Mouse (Mus musculus) lung, postnatal 0 days (tissue): Measurements from ENCODE around the gene Tldc1. TPM values are rescaled to one million over a fixed set of nuclear protein-coding genes. Genes with fewer than 3 reads are reported as not detected.

ENCODE experiments used
- ATAC-seq: fragments of 200-750 bp; cut with Nextera tagmentation; 2 replicates; pipeline ENCODE4 v1.8.0; 2017; ENCODE audit warnings: moderate library complexity
- DNase-seq: peaks from one replicate; pipeline ENCODE4 v3.0.0-alpha.2; 2016; ENCODE audit warnings: low spot score
- H3K27ac ChIP-seq: fragments of 300-500 bp; sonication (generic); 2 replicates; pipeline ENCODE4 v1.5.1; 2014; ENCODE audit warnings: antibody characterized with exemption, mild to moderate bottlenecking, low read length, mixed read lengths
- H3K27me3 ChIP-seq: fragments of 300-500 bp; sonication (generic); replicated peaks from 2 replicates; pipeline ENCODE4 v1.6.1; 2014; ENCODE audit warnings: low read length, mixed read lengths; ENCODE audit not compliant: insufficient read depth
- H3K36me3 ChIP-seq: fragments of 300-500 bp; sonication (generic); 2 replicates; pipeline ENCODE4 v1.6.1; 2014; ENCODE audit warnings: low read length, mixed read lengths; ENCODE audit not compliant: insufficient read depth
- H3K4me1 ChIP-seq: fragments of 300-500 bp; sonication (generic); 2 replicates; pipeline ENCODE4 v1.6.1; 2014; ENCODE audit warnings: antibody characterized with exemption, low read depth, low read length, mixed read lengths; ENCODE audit not compliant: insufficient read depth
- H3K4me2 ChIP-seq: fragments of 300-500 bp; sonication (generic); replicated peaks from 2 replicates; pipeline ENCODE4 v1.6.1; 2014; ENCODE audit warnings: low read depth, mild to moderate bottlenecking, low read length, moderate library complexity, mixed read lengths
- H3K4me3 ChIP-seq: fragments of 300-500 bp; sonication (generic); 2 replicates; pipeline ENCODE4 v1.5.1; 2014; ENCODE audit warnings: low read depth, low read length
- H3K9ac ChIP-seq: fragments of 300-500 bp; sonication (generic); replicated peaks from 2 replicates; pipeline ENCODE4 v1.6.1; 2014; ENCODE audit warnings: low read depth, mild to moderate bottlenecking
- H3K9me3 ChIP-seq: fragments of 300-500 bp; sonication (generic); 2 replicates; pipeline ENCODE4 v1.6.1; 2016; ENCODE audit warnings: low read length, mixed read lengths
- CTCF ChIP-seq: IDR thresholded peaks from 2 replicates; pipeline ENCODE4 v1.5.1; 2016; ENCODE audit warnings: antibody characterized with exemption, mild to moderate bottlenecking
- EP300 ChIP-seq: IDR thresholded peaks from 2 replicates; pipeline ENCODE4 v1.6.1; 2016; ENCODE audit warnings: antibody characterized with exemption, mild to moderate bottlenecking, control low read depth
- WGBS: fragments of 180-500 bp; shearing (Covaris S2); extraction: QIAGEN DNeasy Blood & Tissue Kit; methylation state at CpG from one replicate; pipeline ENCODE4 v1.1.7; 2014; 5-methylcytosine and 5-hydroxymethylcytosine counted together
- polyA plus RNA-seq: library from polyadenylated mRNA; unstranded; fragments of >200 nt; fragmentation: Nextera tagmentation; extraction: Ambion mirVana; gene quantifications from 2 replicates; pipeline ENCODE4 v1.2.1, GENCODE M21; 2015

Tldc1 gene
- polyA plus RNA-seq, 1 experiment from 2014 or later: 7.9 TPM

- Histone ChIP-seq H3K27ac (no peak overlapping the region), H3K27me3 (no peaks in the 10 kb centered on the region), H3K9me3 (no peaks in the 10 kb centered on the region), H3K4me1 (no peaks in the 10 kb centered on the region), H3K4me2 (no peak overlapping the region), H3K4me3 (no peak overlapping the region), H3K36me3 (no peaks in the 10 kb centered on the region), H3K9ac (no peak overlapping the region)
- WGBS: 33% methylated on average over 4 of the region's 4 CpGs
- DNase-seq: peak; percentile 29
- no peak for TF ChIP-seq EP300
- TF ChIP-seq CTCF: no peak
- ATAC-seq: no peak
Measured at GRCm38 (mm10) chr8:119723676-119724075, 54.5 kb downstream of the Tldc1 start.

GRCm38 (mm10) chr8:119722348-119722747, 55.9 kb downstream of the Tldc1 start:
- no peaks in the 10 kb centered on the region for H3K9me3 ChIP-seq
- ATAC-seq (no peak), DNase-seq (no peak)
- no peak overlapping the region for H3K4me2 ChIP-seq
- 63% methylated on average over 6 of the region's 6 CpGs for WGBS
- H3K27ac ChIP-seq: no peak overlapping the region
- H3K9ac ChIP-seq: no peak overlapping the region
- H3K4me1 ChIP-seq: no peaks in the 10 kb centered on the region; the same call in 1 of the 2 replicates
- TF ChIP-seq EP300 (no peak), CTCF (no peak)
- H3K4me3 ChIP-seq: no peak overlapping the region
- no peaks in the 10 kb centered on the region for H3K27me3 ChIP-seq
- H3K36me3 ChIP-seq: no peaks in the 10 kb centered on the region

GRCm38 (mm10) chr8:119719011-119719501, 59.2 kb downstream of the Tldc1 start:
- Histone ChIP-seq H3K9ac (no peak overlapping the region), H3K36me3 (no peaks in the 10 kb centered on the region), H3K27ac (no peak overlapping the region), H3K27me3 (no peaks in the 10 kb centered on the region), H3K9me3 (no peaks in the 10 kb centered on the region), H3K4me3 (no peak overlapping the region), H3K4me2 (no peak overlapping the region), H3K4me1 (peaks cover 17% of the 10 kb centered on the region; the same call in 1 of the 2 replicates)
- no peak for DNase-seq
- WGBS: 66% methylated on average over 12 of the region's 12 CpGs
- no peak for ATAC-seq
- TF ChIP-seq EP300 (no peak), CTCF (no peak)

GRCm38 (mm10) chr8:119717765-119718164, 60.5 kb downstream of the Tldc1 start:
- H3K9ac ChIP-seq: no peak overlapping the region
- WGBS: 39% methylated on average over 9 of the region's 9 CpGs
- H3K4me3 ChIP-seq: no peak overlapping the region
- peak; percentile 54 for DNase-seq
- H3K4me1 ChIP-seq: peaks cover 18% of the 10 kb centered on the region; the same call in 1 of the 2 replicates
- no peaks in the 10 kb centered on the region for H3K27me3 ChIP-seq
- peak; percentile 9; the same call in 1 of the 2 replicates for ATAC-seq
- H3K4me2 ChIP-seq: no peak overlapping the region
- H3K27ac ChIP-seq: no peak overlapping the region
- TF ChIP-seq CTCF (peak; percentile 77), EP300 (peak; percentile 86)
- no peaks in the 10 kb centered on the region for H3K36me3 ChIP-seq
- H3K9me3 ChIP-seq: no peaks in the 10 kb centered on the region

GRCm38 (mm10) chr8:119716730-119717299, 61.4 kb downstream of the Tldc1 start:
- Histone ChIP-seq H3K4me1 (peaks cover 18% of the 10 kb centered on the region; the same call in 1 of the 2 replicates), H3K36me3 (no peaks in the 10 kb centered on the region), H3K4me3 (no peak overlapping the region), H3K27ac (no peak overlapping the region), H3K9ac (no peak overlapping the region), H3K4me2 (no peak overlapping the region), H3K27me3 (no peaks in the 10 kb centered on the region), H3K9me3 (no peaks in the 10 kb centered on the region)
- TF ChIP-seq EP300 (no peak), CTCF (no peak)
- DNase-seq (peak; percentile 10), ATAC-seq (no peak)

- Histone ChIP-seq H3K27me3 (no peaks in the 10 kb centered on the region), H3K9ac (no peak overlapping the region), H3K4me3 (no peak overlapping the region), H3K36me3 (no peaks in the 10 kb centered on the region), H3K9me3 (no peaks in the 10 kb centered on the region), H3K27ac (peak overlapping the region; percentile 81), H3K4me1 (peaks cover 18% of the 10 kb centered on the region), H3K4me2 (peak overlapping the region; percentile 14; the same call in 1 of the 2 replicates)
- DNase-seq (peak; percentile 93), ATAC-seq (peak; percentile 82)
- TF ChIP-seq EP300 (peak; percentile 99), CTCF (peak; percentile 17)
- 5% methylated on average over 12 of the region's 12 CpGs for WGBS
Measured at GRCm38 (mm10) chr8:119715221-119715620, 63.0 kb downstream of the Tldc1 start.
